22 mouse cellular contexts compared by ENCODE assay signal in genomic region chr8:90928412-90928811, GRCm38 (mm10).
DNase-seq lines count a peak whose midpoint lies in the region; ATAC-seq and TF ChIP-seq lines count a peak whose summit lies in the region.
"Had no signal": no experiment of that assay in that cellular context is flagged by ENCODE, and none has a peak within 500 bp of the region (broad histone marks: within the 10 kb centered on the region; RNA-seq: fewer than 3 reads in every experiment).

No protein-coding gene starts in this region.

- H3K4me1 ChIP-seq in forebrain, embryonic 14.5 days (ENCODE audit: control insufficient read depth, insufficient read depth, low read length) = no peaks in the 10 kb centered on the region
- H3K4me1 ChIP-seq in forebrain, embryonic 16.5 days (replicated peaks; ENCODE audit: control insufficient read depth, insufficient read depth, low read length) = no peaks in the 10 kb centered on the region
- H3K4me1 ChIP-seq in CH12.LX (ENCODE audit: control insufficient read depth in 1 of 2, insufficient read depth in 2 of 2) = peaks cover 0 to 23% of the 10 kb centered on the region in 2 experiments; a peak in 3 of 4 replicates

- 39% methylated on average over 1 of the region's 1 CpGs for WGBS in forebrain, embryonic 14.5 days
- WGBS in forebrain, embryonic 16.5 days = 38% methylated on average over 1 of the region's 1 CpGs

- no peak overlapping the region for H3K4me2 ChIP-seq in forebrain, embryonic 14.5 days (ENCODE audit: low read length)
- no peak overlapping the region for H3K4me2 ChIP-seq in forebrain, embryonic 16.5 days (ENCODE audit: low read length)
- no peak overlapping the region for H3K4me2 ChIP-seq in CH12.LX (ENCODE audit: insufficient read depth, low read depth, poor library complexity, severe bottlenecking)

- H3K9me3 ChIP-seq in forebrain, embryonic 14.5 days (replicated peaks; ENCODE audit: control insufficient read depth, low read length) = no peaks in the 10 kb centered on the region
- H3K9me3 ChIP-seq in forebrain, embryonic 16.5 days (ENCODE audit: control insufficient read depth, low read length) = no peaks in the 10 kb centered on the region
- no peaks in the 10 kb centered on the region for H3K9me3 ChIP-seq in CH12.LX (replicated peaks; ENCODE audit: low read length)
- H3K9me3 ChIP-seq: G1E had no signal

- no peak overlapping the region for H3K4me3 ChIP-seq in forebrain, embryonic 14.5 days (ENCODE audit: low read depth, low read length)
- H3K4me3 ChIP-seq in forebrain, embryonic 16.5 days (replicated peaks; ENCODE audit: low read length) = no peak overlapping the region
- H3K4me3 ChIP-seq in CH12.LX (replicated peaks in 1 of 3; ENCODE audit: low read depth in 2 of 3, low read length in 2 of 3, poor library complexity in 1 of 3) = no peak overlapping the region

- peaks cover 2% of the 10 kb centered on the region; the same call in 1 of the 2 replicates for H3K36me3 ChIP-seq in forebrain, embryonic 14.5 days (ENCODE audit: control insufficient read depth, insufficient read depth, low read length)
- no peaks in the 10 kb centered on the region for H3K36me3 ChIP-seq in forebrain, embryonic 16.5 days (ENCODE audit: control insufficient read depth, insufficient read depth)
- H3K36me3 ChIP-seq in CH12.LX (replicated peaks in 1 of 2; ENCODE audit: control insufficient read depth in 1 of 2, insufficient read depth in 1 of 2, low read length in 1 of 2) = peaks cover 10 to 12% of the 10 kb centered on the region in 2 experiments

- peaks cover 3% of the 10 kb centered on the region; the same call in 1 of the 2 replicates for H3K79me2 ChIP-seq in CH12.LX (replicated peaks; ENCODE audit: control insufficient read depth, extremely low read depth, insufficient read depth, poor library complexity, severe bottlenecking)

- in situ Hi-C loops in CH12.LX (cut with MboI; ENCODE audit: low pct_ligation_motif_present, low pct_unique_long_range_greater_than_20kb, low sequenced_read_pairs) = no loop called here

- H3K27me3 ChIP-seq in forebrain, embryonic 14.5 days (replicated peaks; ENCODE audit: control insufficient read depth, insufficient read depth, low read length) = no peaks in the 10 kb centered on the region
- no peaks in the 10 kb centered on the region for H3K27me3 ChIP-seq in forebrain, embryonic 16.5 days (replicated peaks; ENCODE audit: control insufficient read depth, insufficient read depth, low read length)
- H3K27me3 ChIP-seq in CH12.LX (replicated peaks) = no peaks in the 10 kb centered on the region
- H3K27me3 ChIP-seq: Patski had no signal

- no peak overlapping the region for H3K27ac ChIP-seq in forebrain, embryonic 14.5 days (ENCODE audit: low read depth, low read length)
- H3K27ac ChIP-seq in forebrain, embryonic 16.5 days (ENCODE audit: low read length) = no peak overlapping the region
- no peak overlapping the region for H3K27ac ChIP-seq in CH12.LX (ENCODE audit: insufficient read depth, low read depth)

- no peak overlapping the region for H3K9ac ChIP-seq in forebrain, embryonic 14.5 days (ENCODE audit: low read length)
- H3K9ac ChIP-seq in forebrain, embryonic 16.5 days (replicated peaks; ENCODE audit: low read depth, low read length) = no peak overlapping the region
- H3K9ac ChIP-seq in CH12.LX (ENCODE audit: insufficient read depth, low read depth) = no peak overlapping the region

- no peak for TF ChIP-seq CTCF in CH12.LX (conservative IDR thresholded peaks at IDR 0.05 in 1 of 2, IDR thresholded peaks at IDR 0.05 in 1 of 2; ENCODE audit: low read depth in 2 of 2, low read length in 2 of 2)

- TF ChIP-seq EP300 in CH12.LX (IDR thresholded peaks at IDR 0.05; ENCODE audit: low read length) = peak; percentile 53

- peak; percentile 27 for DNase-seq in forebrain, embryonic 14.5 days (ENCODE audit: low spot score)
- peak; percentile 43 for DNase-seq in A20 (ENCODE audit: low read depth, low spot score)
- no peak for DNase-seq in CH12.LX (ENCODE audit: extremely low read depth)
- no peak for DNase-seq in cerebellum, adult 18-20 months
- DNase-seq in left cerebral cortex, adult 18-20 months (ENCODE audit: low spot score in 2 of 2) = no peak
- DNase-seq: adrenal gland, adult 2 months; adrenal gland, adult 8-10 months; adrenal gland, postnatal 10 days; adrenal gland, postnatal 14 days; adrenal gland, postnatal 25 days; adrenal gland, postnatal 36 days; B cell, adult 2 months; cerebellum, adult 11 months; cerebellum, adult 11-12 months; cerebellum, adult 2 months; cerebellum, adult 8-10 months; cerebellum, adult 9-10 months had no signal

- dilution Hi-C loops in CH12.LX (cut with MboI; ENCODE audit: extremely low pct_ligation_motif_present, extremely low pct_unique_long_range_greater_than_20kb, low sequenced_read_pairs) = no loop called here

- no peak for ATAC-seq in forebrain, embryonic 14.5 days
- ATAC-seq in forebrain, embryonic 16.5 days = no peak
- ATAC-seq: activated CD4-positive, CD25-positive, alpha-beta regulatory T cell, adult 4 months; CD4-positive, CD25-positive, alpha-beta regulatory T cell, adult 4 months; Patski had no signal

- no peak for TF ChIP-seq RAD21 in CH12.LX (IDR thresholded peaks at IDR 0.05; ENCODE audit: low read depth, low read length)

- no peak for TF ChIP-seq POLR2A in CH12.LX (IDR thresholded peaks at IDR 0.05; ENCODE audit: low read depth, low read length)

TF ChIP-seq in CH12.LX, 34 proteins besides CTCF, POLR2A, EP300 and RAD21:
- TF ChIP-seq IRF4 (IDR thresholded peaks at IDR 0.05; ENCODE audit: low read depth, low read length) (peak; percentile 51; the same call in 1 of the 2 replicates), NELFE (IDR thresholded peaks at IDR 0.05; ENCODE audit: low read depth, low read length) (no peak), HCFC1 (IDR thresholded peaks at IDR 0.05; ENCODE audit: low read depth, low read length) (no peak), USF1 (IDR thresholded peaks at IDR 0.05; ENCODE audit: low read depth, low read length) (no peak), CHD2 (IDR thresholded peaks at IDR 0.05; ENCODE audit: low read length) (no peak), JUND (conservative IDR thresholded peaks at IDR 0.05; ENCODE audit: low read depth, low read length) (peak; percentile 61), ZMIZ1 (IDR thresholded peaks at IDR 0.05; ENCODE audit: low read depth, low read length) (no peak), CHD1 (IDR thresholded peaks at IDR 0.05; ENCODE audit: low read depth, low read length) (no peak)

Comparison
In these comparisons a context has a peak if more than half of its experiments do, and no peak if none do; other contexts are left out.
1. DNase-seq: peak in forebrain, embryonic 14.5 days (single experiment) and A20 (single experiment); none in CH12.LX (single experiment), cerebellum, adult 18-20 months (0 of 2) and left cerebral cortex, adult 18-20 months (0 of 2).